Mouse (Mus musculus) lung, postnatal 14 days (tissue): ENCODE measurements at regions not wholly inside any gene's neighbourhood (a gene's known extent, or its start where the extent isn't known, plus 50 kb on each side); places are given as distances from the start of the nearest gene placed in this dataset.

Experiments used
- DNase-seq: peaks from one replicate; pipeline ENCODE4 v3.0.0; 2021

GRCm38 (mm10) chr13:45286651-45287050 is 102.9 kb upstream of the Mylip start:
- no peak for DNase-seq

GRCm38 (mm10) chr13:45287217-45287616 is 102.3 kb upstream of the Mylip start:
- DNase-seq = no peak

GRCm38 (mm10) chr13:45289976-45290375 is 99.6 kb upstream of the Mylip start:
- DNase-seq = no peak

DNA sequence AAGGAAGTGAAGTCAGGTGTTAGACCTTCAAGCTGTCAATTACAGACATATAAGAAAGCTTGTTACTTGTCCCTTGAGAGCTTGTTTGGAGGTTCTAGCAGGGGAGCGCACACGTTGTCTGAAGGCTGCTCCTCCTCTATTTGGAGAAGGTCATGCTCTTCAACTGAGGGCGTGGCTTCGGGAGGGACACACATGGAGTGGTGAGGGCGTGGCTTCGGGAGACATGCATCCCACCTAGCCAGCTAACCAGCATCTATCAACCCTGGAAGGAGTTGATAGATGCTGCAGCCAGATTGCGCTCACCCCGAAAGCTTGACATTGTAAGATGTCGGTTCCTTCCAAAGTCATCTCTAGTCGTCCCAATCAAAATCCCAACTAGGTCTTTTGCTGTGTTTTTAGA is 94.9 kb upstream of the Mylip start:
- DNase-seq = no peak

DNA sequence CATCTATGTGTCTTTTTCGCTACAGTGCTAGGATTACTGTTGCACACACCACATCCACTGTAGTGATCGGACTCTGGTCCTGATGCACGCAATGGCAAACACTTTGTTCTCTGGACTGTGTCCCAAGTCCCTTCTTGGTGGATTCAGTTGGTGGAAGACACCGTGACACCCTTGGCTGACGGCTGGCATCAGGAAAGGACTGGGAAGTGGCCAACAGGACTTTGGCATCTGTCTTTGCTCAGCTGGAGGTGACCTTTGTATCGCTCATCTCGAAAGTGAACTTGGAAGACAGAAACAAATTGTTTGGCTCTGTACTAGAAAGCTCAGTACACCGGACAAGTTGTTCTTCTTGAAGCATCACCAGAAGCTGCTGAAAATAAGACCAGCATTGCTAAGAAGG is 88.9 kb upstream of the Mylip start:
- DNase-seq = no peak

DNA sequence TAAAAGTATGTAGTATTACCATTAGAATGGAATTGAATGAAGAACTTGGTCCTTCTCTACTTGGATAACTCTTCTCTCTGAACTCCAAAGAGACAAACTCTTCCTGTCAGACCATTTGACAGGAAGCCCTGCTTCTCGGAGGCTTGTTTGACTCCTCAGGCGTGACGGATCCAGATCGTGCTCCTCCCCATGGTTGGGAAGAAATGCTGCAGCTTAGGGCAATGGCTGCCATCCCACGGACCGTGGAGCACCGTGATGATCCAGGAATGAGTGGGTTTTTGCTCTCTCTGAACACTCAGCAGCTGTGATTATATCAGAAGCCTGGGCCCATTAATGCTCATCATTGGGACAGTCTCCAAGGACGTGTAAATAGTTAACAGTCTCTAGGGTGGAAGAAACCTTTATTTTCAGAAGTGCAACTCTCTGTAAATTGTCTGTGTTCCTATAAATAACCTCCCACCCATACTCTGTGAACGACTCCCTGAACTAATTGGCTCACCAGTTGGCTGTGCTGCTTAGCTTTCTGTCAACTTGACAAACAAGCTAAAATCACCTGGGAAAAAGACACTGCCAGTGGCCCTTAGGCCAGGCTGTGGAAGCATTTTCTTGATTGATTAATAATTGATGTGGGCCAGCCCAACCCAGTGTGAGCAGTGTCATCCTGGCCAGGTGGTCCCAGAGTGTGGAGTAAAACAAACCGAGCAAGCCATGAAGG is 88.2 kb upstream of the Mylip start:
- DNase-seq = no peak

GRCm38 (mm10) chr13:45302796-45303195 is 86.7 kb upstream of the Mylip start:
- DNase-seq = no peak

DNA sequence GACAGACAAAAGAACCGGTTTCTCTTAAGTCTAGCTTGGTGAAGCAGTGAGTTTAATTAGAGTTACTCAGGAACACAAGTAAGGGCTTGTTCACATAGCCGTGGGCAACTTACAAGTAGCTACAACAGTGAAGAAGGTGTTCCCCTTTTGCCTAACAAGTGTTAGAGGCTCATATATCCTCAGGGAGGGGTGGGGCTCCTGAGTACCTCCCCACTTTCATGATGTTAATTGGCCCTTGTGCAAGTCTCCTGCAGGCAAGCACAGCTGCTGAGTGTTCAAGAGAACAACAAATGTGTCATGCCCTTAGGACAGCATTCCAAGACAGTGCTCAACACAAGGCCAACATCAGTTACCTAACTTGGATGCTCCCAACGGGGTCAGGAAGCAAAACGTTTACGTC is 83.4 kb upstream of the Mylip start:
- no peak for DNase-seq

DNA sequence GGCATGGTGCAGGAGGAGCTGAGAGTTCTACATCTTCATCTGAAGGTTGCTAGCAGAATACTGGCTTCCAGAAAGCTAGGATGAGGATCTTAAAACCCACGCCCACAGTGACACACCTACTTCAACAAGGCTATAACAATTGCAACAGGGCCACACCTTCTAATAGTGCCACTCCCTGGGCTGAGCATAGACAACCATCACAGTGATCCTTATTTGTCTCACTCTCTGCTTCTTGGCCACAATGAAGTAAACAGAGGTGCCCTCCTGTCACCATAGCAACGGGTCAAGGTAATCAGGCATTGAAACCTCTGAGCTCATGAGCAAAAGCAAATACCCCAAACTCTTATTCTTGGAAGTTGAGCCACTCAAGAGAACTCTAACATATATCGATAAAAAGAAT is 82.3 kb upstream of the Mylip start:
- DNase-seq = no peak

DNA sequence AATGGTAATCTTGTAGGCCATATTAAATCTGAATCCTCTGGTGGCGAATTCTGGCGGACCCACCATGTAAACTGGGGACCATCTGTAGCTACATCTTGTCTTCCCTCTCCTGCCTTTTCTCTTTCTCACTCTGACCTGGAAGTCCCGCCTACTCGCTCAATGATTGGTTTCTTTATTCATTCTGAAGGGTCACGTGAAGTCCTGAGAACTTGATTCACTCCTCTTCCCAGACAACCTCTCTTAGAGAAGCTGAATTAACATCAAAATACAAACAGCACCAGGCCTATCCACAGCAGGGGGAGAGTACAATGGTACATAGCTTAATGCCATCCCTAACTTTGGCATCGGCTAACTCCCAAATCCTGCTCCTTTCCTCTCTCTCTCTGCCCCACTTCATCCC is 69.9 kb upstream of the Mylip start:
- DNase-seq = no peak

DNA sequence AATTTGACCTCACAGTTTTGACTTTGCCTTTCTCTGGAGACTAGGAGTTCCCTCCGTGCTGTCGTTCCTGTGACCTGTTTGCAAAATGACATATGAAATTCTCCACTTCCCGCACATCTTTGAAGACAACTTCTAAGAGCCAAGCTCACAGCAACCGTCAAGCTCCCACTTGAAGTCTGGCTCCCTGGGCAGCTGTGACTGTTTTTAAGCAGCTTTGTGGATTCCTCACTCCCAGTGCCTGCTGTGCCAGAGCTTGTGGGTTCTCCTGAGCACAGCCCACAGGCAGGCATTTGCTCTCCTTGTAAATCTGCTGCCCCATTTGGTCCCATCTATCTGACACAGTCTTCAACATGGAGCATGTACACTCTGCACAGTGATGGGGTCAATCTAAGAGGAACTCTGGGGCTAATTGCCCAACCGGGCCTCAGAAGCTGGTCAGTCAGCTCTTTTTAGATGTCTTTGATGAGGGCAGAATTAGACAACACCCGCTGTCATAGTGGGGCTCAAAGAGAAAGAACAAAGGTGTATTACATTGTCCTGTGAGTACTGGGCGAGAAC is 63.7 kb upstream of the Mylip start:
- no peak for DNase-seq

DNA sequence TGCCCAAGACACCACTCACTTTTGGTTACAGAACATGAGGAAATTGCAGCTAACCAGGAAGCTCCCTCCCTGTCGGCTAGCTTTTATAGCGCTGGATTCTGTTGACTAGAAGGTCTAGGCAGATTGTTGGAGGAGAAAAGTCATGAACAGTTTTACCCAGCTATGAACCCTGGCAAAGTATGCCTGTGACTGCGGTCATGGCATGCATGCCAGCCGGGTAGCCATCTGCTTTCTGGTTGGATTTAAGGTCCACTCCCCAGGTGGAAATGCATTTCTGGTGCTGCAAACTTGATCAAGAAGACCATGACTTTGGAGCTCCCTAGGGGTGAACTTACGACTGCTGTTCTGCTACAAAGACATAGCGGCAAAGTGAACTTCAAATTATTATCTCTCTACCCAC is 62.8 kb upstream of the Mylip start:
- DNase-seq = no peak

DNA sequence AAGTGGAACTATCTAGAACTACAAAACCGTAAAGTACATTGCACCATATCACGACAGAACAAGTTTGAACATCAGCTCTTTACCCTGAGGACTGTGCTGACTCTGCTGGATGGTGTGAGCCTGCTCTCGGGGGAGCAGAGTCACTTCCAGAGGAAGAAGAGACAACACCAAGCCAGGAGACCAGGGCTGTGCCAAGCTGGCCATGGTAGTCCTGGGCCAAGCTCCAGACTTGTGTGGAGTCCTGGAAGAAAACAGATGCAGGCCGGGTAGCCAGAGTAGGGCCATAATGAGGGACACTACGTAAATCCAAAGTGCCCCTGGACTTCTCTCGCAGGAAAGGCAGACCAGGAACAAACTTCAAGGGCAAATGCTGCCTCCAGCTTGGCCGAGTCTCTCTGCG is 59.0 kb upstream of the Mylip start:
- DNase-seq = no peak

GRCm38 (mm10) chr13:45332031-45332430 is 57.5 kb upstream of the Mylip start:
- DNase-seq = no peak

DNA sequence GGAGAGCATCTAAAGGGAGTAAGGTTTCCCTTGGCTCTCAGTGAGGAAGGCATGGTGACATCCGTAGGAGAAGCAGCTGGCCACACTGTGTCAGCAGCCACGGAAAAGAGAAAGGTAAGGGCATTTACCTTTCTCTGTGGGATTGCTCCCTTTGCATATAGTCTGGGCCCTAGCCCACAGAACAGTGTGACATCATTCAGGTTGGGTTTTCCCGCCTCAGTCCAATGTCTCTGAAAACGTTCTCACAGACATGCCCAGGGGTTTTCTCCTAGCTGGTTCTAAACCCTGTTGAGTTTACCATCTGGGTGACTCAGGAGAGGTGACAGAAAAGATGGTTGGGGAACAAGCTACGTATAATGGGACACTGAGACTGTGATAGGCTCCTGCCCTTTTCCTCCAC is 55.9 kb upstream of the Mylip start:
- no peak for DNase-seq
